Mouse (Mus musculus) ES-E14 (cell line): ENCODE results near the gene Elfn2. TPM values are rescaled to one million over a fixed set of nuclear protein-coding genes. Genes with fewer than 3 reads are reported as not detected.

ENCODE experiments used
- DNase-seq: peaks from one replicate; pipeline ENCODE4 v3.0.0-alpha.2; 2013; ENCODE audit warnings: low read depth, low spot score
- H3K27ac ChIP-seq: 2 replicates; pipeline ENCODE4 v1.5.1; 2012; ENCODE audit warnings: low read depth, mild to moderate bottlenecking, low read length, moderate library complexity, mixed read lengths; ENCODE audit not compliant: poor library complexity, insufficient read depth, severe bottlenecking
- H3K36me3 ChIP-seq: 2 replicates; pipeline ENCODE4 v1.6.1; 2012; ENCODE audit warnings: mild to moderate bottlenecking, low read length, moderate library complexity, mixed read lengths; ENCODE audit not compliant: control insufficient read depth, poor library complexity, insufficient read depth, severe bottlenecking
- H3K4me1 ChIP-seq, 2 experiments: fragments of 150-350 bp in 1 of 2; sonication (generic) in 1 of 2; 2 replicates each; pipeline ENCODE4 v1.6.1; 2012; ENCODE audit warnings: low read length in 2 of 2, mild to moderate bottlenecking in 1 of 2, mixed read lengths in 1 of 2; ENCODE audit not compliant: control insufficient read depth in 2 of 2, insufficient read depth in 2 of 2, poor library complexity in 1 of 2
- H3K4me3 ChIP-seq, 2 experiments: fragments of 150-350 bp in 1 of 2; sonication (generic) in 1 of 2; 2 replicates each; pipeline ENCODE4 v1.5.1; 2012; ENCODE audit warnings: low read length in 2 of 2, low read depth in 1 of 2, mild to moderate bottlenecking in 1 of 2, mixed read lengths in 1 of 2; ENCODE audit not compliant: insufficient read depth in 1 of 2, poor library complexity in 1 of 2, severe bottlenecking in 1 of 2
- H3K9ac ChIP-seq: 2 replicates; pipeline ENCODE4 v1.6.1; 2012; ENCODE audit warnings: low read depth, mild to moderate bottlenecking, low read length, mixed read lengths; ENCODE audit not compliant: poor library complexity, insufficient read depth, severe bottlenecking
- H3K9me3 ChIP-seq: fragments of 150-350 bp; sonication (generic); 2 replicates; pipeline ENCODE4 v1.6.1; 2012; ENCODE audit warnings: low read depth, mild to moderate bottlenecking, low read length; ENCODE audit not compliant: control insufficient read depth, insufficient read depth
- CHD2 ChIP-seq: IDR thresholded peaks from 2 replicates; pipeline ENCODE4 v1.6.1; 2014; ENCODE audit warnings: mild to moderate bottlenecking, low read depth, low read length, inconsistent platforms
- HCFC1 ChIP-seq: IDR thresholded peaks from 2 replicates; pipeline ENCODE4 v1.6.1; 2012; ENCODE audit warnings: low read length, inconsistent platforms, borderline replicate concordance; ENCODE audit not compliant: insufficient read depth
- MAFK ChIP-seq: IDR thresholded peaks from 2 replicates; pipeline ENCODE4 v1.6.1; 2014; ENCODE audit warnings: mild to moderate bottlenecking, low read depth, low read length, inconsistent platforms; ENCODE audit not compliant: insufficient read depth
- ZC3H11A ChIP-seq: IDR thresholded peaks from 2 replicates; pipeline ENCODE4 v1.6.1; 2012; ENCODE audit warnings: low read depth, mild to moderate bottlenecking, inconsistent platforms, low read length, borderline replicate concordance
- ZNF384 ChIP-seq: IDR thresholded peaks from 2 replicates; pipeline ENCODE4 v1.6.1; 2012; ENCODE audit warnings: low read depth, low read length, inconsistent platforms
- in situ Hi-C, 2 experiments: fragments of 600-800 bp; cut with MboI; formaldehyde crosslinking; loops; one replicate each; pipeline ENCODE4 v1.15.1; 2025; ENCODE audit warnings: low sequenced_read_pairs in 2 of 2, inconsistent platforms in 1 of 2; ENCODE audit not compliant: unreplicated experiment in 2 of 2
- total RNA-seq: library from RNA; depleted of rRNA; stranded (reverse); fragments of 300-350 nt; gene quantifications from 2 replicates; pipeline ENCODE4 v1.2.3, GENCODE M21; 2012

The Elfn2 gene
- total RNA-seq, 1 experiment = 0.09 TPM

GRCm38 (mm10) chr15:78735431-78736180 is 17.0 kb upstream of the Elfn2 start:
- no peaks in the 10 kb centered on the region for H3K9me3 ChIP-seq
- H3K4me3 ChIP-seq = no peak overlapping the region
- TF ChIP-seq CHD2 (no peak), HCFC1 (no peak), ZC3H11A (no peak), MAFK (no peak), ZNF384 (no peak)
- no peak overlapping the region for H3K9ac ChIP-seq
- H3K4me1 ChIP-seq = 0 out of 4 replicates have a peak, but pooled peaks cover 0 to 2% of the 10 kb centered on the region in 2 experiments
- no peaks in the 10 kb centered on the region for H3K36me3 ChIP-seq
- in situ Hi-C loops = loop anchor here in 1 of 2 experiments (5.0 kb wide), 1 partner anchor 113 kb away; no protein-coding TSS in a partner anchor
- DNase-seq = no peak
- H3K27ac ChIP-seq = no peak overlapping the region

GRCm38 (mm10) chr15:78731830-78732229 is 13.3 kb upstream of the Elfn2 start:
- H3K4me1 ChIP-seq = 0 out of 4 replicates have a peak, but pooled peaks cover 0 to 2% of the 10 kb centered on the region in 2 experiments
- no peak overlapping the region for H3K27ac ChIP-seq
- no peak overlapping the region for H3K9ac ChIP-seq
- in situ Hi-C loops = no loop called here
- H3K4me3 ChIP-seq = no peak overlapping the region
- no peaks in the 10 kb centered on the region for H3K9me3 ChIP-seq
- TF ChIP-seq ZC3H11A (no peak), ZNF384 (no peak), MAFK (no peak), CHD2 (no peak), HCFC1 (no peak)
- no peak for DNase-seq
- H3K36me3 ChIP-seq = no peaks in the 10 kb centered on the region

- H3K4me3 ChIP-seq = peak overlapping the region in 1 of 2 experiments; percentile 32; a peak in 1 of 4 replicates
- H3K27ac ChIP-seq = no peak overlapping the region
- no peaks in the 10 kb centered on the region for H3K4me1 ChIP-seq
- no peak for TF ChIP-seq MAFK
- TF ChIP-seq ZNF384 = peak; percentile 87
- no peak for DNase-seq
- no peaks in the 10 kb centered on the region for H3K36me3 ChIP-seq
- H3K9me3 ChIP-seq = no peaks in the 10 kb centered on the region
- in situ Hi-C loops = no loop called here
- H3K9ac ChIP-seq = no peak overlapping the region
Measured at GRCm38 (mm10) chr15:78730315-78731049, 11.9 kb upstream of the Elfn2 start.

GRCm38 (mm10) chr15:78726697-78727096 is 8.1 kb upstream of the Elfn2 start:
- DNase-seq = no peak
- no peak overlapping the region for H3K9ac ChIP-seq
- H3K4me3 ChIP-seq = no peak overlapping the region
- H3K36me3 ChIP-seq = no peaks in the 10 kb centered on the region
- H3K27ac ChIP-seq = no peak overlapping the region
- H3K9me3 ChIP-seq = no peaks in the 10 kb centered on the region
- no peaks in the 10 kb centered on the region for H3K4me1 ChIP-seq
- in situ Hi-C loops = no loop called here
- TF ChIP-seq MAFK = no peak
- TF ChIP-seq HCFC1 = no peak
- TF ChIP-seq ZC3H11A = no peak
- no peak for TF ChIP-seq ZNF384
- TF ChIP-seq CHD2 = no peak
